Mouse (Mus musculus) ES-Bruce4 (cell line): Measurements from ENCODE around the gene Eif3f.

Experiments used
- CTCF ChIP-seq: IDR thresholded peaks from one replicate; pipeline ENCODE4 v1.8.1; 2011; ENCODE audit warnings: low read depth, low read length
- POLR2A ChIP-seq: IDR thresholded peaks from one replicate; pipeline ENCODE4 v1.8.1; 2011; ENCODE audit warnings: low read length; ENCODE audit not compliant: insufficient read depth

- TF ChIP-seq CTCF: peak; percentile 5
- no peak for TF ChIP-seq POLR2A
Measured at GRCm38 (mm10) chr7:108944002-108944401, 9.8 kb downstream of the Eif3f start.
